Mouse (Mus musculus) liver, embryonic 11.5 days (tissue): ENCODE measurements around the gene Clpp. TPM values are rescaled to one million over a fixed set of nuclear protein-coding genes. Genes with fewer than 3 reads are reported as not detected.
A peak's percentile ranks its signal among the peaks of the same experiment; 100 is the strongest.

Source experiments
- ATAC-seq: fragments of 200-750 bp; cut with Nextera tagmentation; replicated peaks from 2 replicates; pipeline ENCODE4 v1.8.0; 2017; ENCODE audit warnings: moderate number of reproducible peaks, mild to moderate bottlenecking, moderate TSS enrichment, moderate library complexity; ENCODE audit not compliant: low FRiP score
- DNase-seq: peaks from one replicate; pipeline ENCODE4 v3.0.0-alpha.2; 2017; ENCODE audit warnings: low spot score
- H3K27ac ChIP-seq: fragments of 300-500 bp; sonication (generic); 2 replicates; pipeline ENCODE4 v1.5.1; 2014; ENCODE audit warnings: mild to moderate bottlenecking, low read depth, low read length, control low read depth
- H3K27me3 ChIP-seq: fragments of 300-500 bp; sonication (generic); replicated peaks from 2 replicates; pipeline ENCODE4 v1.6.1; 2014; ENCODE audit warnings: low read length, mixed read lengths; ENCODE audit not compliant: control insufficient read depth, insufficient read depth
- H3K36me3 ChIP-seq: fragments of 300-500 bp; sonication (generic); 2 replicates; pipeline ENCODE4 v1.6.1; 2014; ENCODE audit warnings: mild to moderate bottlenecking, low read length, moderate library complexity, mixed read lengths; ENCODE audit not compliant: control insufficient read depth, insufficient read depth
- H3K4me1 ChIP-seq: fragments of 300-500 bp; sonication (generic); replicated peaks from 2 replicates; pipeline ENCODE4 v1.6.1; 2014; ENCODE audit warnings: low read length, mixed read lengths; ENCODE audit not compliant: control insufficient read depth, insufficient read depth
- H3K4me2 ChIP-seq: fragments of 300-500 bp; sonication (generic); 2 replicates; pipeline ENCODE4 v1.6.1; 2014; ENCODE audit warnings: mild to moderate bottlenecking, control low read depth, moderate library complexity
- H3K4me3 ChIP-seq: fragments of 300-500 bp; sonication (generic); 2 replicates; pipeline ENCODE4 v1.5.1; 2014; ENCODE audit warnings: low read depth, low read length, control low read depth
- H3K9ac ChIP-seq: fragments of 300-500 bp; sonication (generic); 2 replicates; pipeline ENCODE4 v1.6.1; 2014; ENCODE audit warnings: low read depth, low read length, control low read depth
- H3K9me3 ChIP-seq: fragments of 300-500 bp; sonication (generic); 2 replicates; pipeline ENCODE4 v1.6.1; 2016; ENCODE audit warnings: low read length, inconsistent platforms, mixed read lengths; ENCODE audit not compliant: control insufficient read depth
- WGBS: fragments of 180-500 bp; shearing (Covaris S2); extraction: QIAGEN DNeasy Blood & Tissue Kit; methylation state at CpG from one replicate; pipeline ENCODE4 v1.1.7; 2014; 5-methylcytosine and 5-hydroxymethylcytosine counted together
- polyA plus RNA-seq: library from polyadenylated mRNA; unstranded; fragments of >200 nt; fragmentation: Nextera tagmentation; extraction: Ambion mirVana; gene quantifications from 2 replicates; pipeline ENCODE4 v1.2.1, GENCODE M21; 2014

The Clpp gene
- polyA plus RNA-seq, 1 experiment from 2014 or later, result 181 TPM

- Histone ChIP-seq H3K27ac (no peak overlapping the region), H3K9ac (peak overlapping the region; percentile 87), H3K4me2 (peak overlapping the region; percentile 79), H3K27me3 (no peaks in the 10 kb centered on the region), H3K4me1 (peaks cover 8% of the 10 kb centered on the region), H3K36me3 (peaks cover 38% of the 10 kb centered on the region), H3K4me3 (peak overlapping the region; percentile 83), H3K9me3 (no peaks in the 10 kb centered on the region)
- WGBS, result 58% methylated on average over 2 of the region's 2 CpGs
- DNase-seq (no peak), ATAC-seq (no peak)
These were observed 861 bp downstream of the Clpp start for GRCm38 (mm10) chr17:56990966-56991365.

- DNase-seq (no peak), ATAC-seq (no peak)
- Histone ChIP-seq H3K27me3 (no peaks in the 10 kb centered on the region), H3K4me3 (no peak overlapping the region), H3K4me2 (no peak overlapping the region), H3K36me3 (peaks cover 47% of the 10 kb centered on the region), H3K4me1 (peaks cover 19% of the 10 kb centered on the region), H3K9ac (no peak overlapping the region), H3K9me3 (no peaks in the 10 kb centered on the region), H3K27ac (no peak overlapping the region)
- 90% methylated on average over 8 of the region's 8 CpGs for WGBS
These were observed 4.9 kb downstream of the Clpp start for GRCm38 (mm10) chr17:56995046-56995445.

- no peaks in the 10 kb centered on the region for H3K9me3 ChIP-seq
- no peak for DNase-seq
- WGBS, result 66% methylated on average over 2 of the region's 2 CpGs
- peaks cover 14% of the 10 kb centered on the region for H3K4me1 ChIP-seq
- H3K27ac ChIP-seq, result no peak overlapping the region
- 0 out of 2 replicates have a peak overlapping the region, but pooled peaks have one; percentile 0 for H3K9ac ChIP-seq
- peaks cover 44% of the 10 kb centered on the region for H3K36me3 ChIP-seq
- no peaks in the 10 kb centered on the region for H3K27me3 ChIP-seq
- peak overlapping the region; percentile 88 for H3K4me2 ChIP-seq
- ATAC-seq, result no peak
- H3K4me3 ChIP-seq, result peak overlapping the region; percentile 84
These were observed 6.4 kb downstream of the Clpp start for GRCm38 (mm10) chr17:56996506-56996905.

GRCm38 (mm10) chr17:56997029-56997667 lies 7.0 kb downstream of the Clpp start, which contains the start of gene Alkbh7:
Gene Alkbh7 (plus strand): TSS chr17:56997339.
- Histone ChIP-seq H3K4me3 (peak within 1 kb of the TSS; percentile 84), H3K36me3 (peaks cover 42% of the 10 kb centered on the region), H3K27ac (peak within 1 kb of the TSS; percentile 48; the same call in 1 of the 2 replicates), H3K4me2 (peak within 1 kb of the TSS; percentile 88), H3K9me3 (no peaks in the 10 kb centered on the region), H3K27me3 (no peaks in the 10 kb centered on the region), H3K4me1 (peaks cover 17% of the 10 kb centered on the region), H3K9ac (peak within 1 kb of the TSS; percentile 73)
- ATAC-seq (peak; percentile 99), DNase-seq (peak; percentile 88)
- under 1% methylated on average over 38 of the region's 38 CpGs for WGBS

GRCm38 (mm10) chr17:56999414-56999813 lies 9.3 kb downstream of the Clpp start:
- no peak for ATAC-seq
- no peaks in the 10 kb centered on the region for H3K27me3 ChIP-seq
- peaks cover 29% of the 10 kb centered on the region for H3K4me1 ChIP-seq
- DNase-seq, result no peak
- 95% methylated on average over 9 of the region's 9 CpGs for WGBS
- no peak overlapping the region for H3K4me2 ChIP-seq
- no peak overlapping the region for H3K9ac ChIP-seq
- no peak overlapping the region for H3K4me3 ChIP-seq
- no peaks in the 10 kb centered on the region for H3K9me3 ChIP-seq
- H3K27ac ChIP-seq, result no peak overlapping the region
- peaks cover 41% of the 10 kb centered on the region for H3K36me3 ChIP-seq

- peaks cover 41% of the 10 kb centered on the region for H3K36me3 ChIP-seq
These were observed 10.0 kb downstream of the Clpp start, which contains the start of gene Pspn for GRCm38 (mm10) chr17:56999968-57000609. Gene Pspn (minus strand): TSS chr17:57000018.

GRCm38 (mm10) chr17:57001228-57001627 lies 11.1 kb downstream of the Clpp start:
- DNase-seq (no peak), ATAC-seq (no peak)
- WGBS, result 50% methylated on average over 8 of the region's 8 CpGs
- H3K4me3 ChIP-seq, result no peak overlapping the region
- H3K27me3 ChIP-seq, result no peaks in the 10 kb centered on the region
- H3K4me1 ChIP-seq, result peaks cover 32% of the 10 kb centered on the region
- H3K4me2 ChIP-seq, result no peak overlapping the region
- no peak overlapping the region for H3K9ac ChIP-seq
- peaks cover 38% of the 10 kb centered on the region for H3K36me3 ChIP-seq
- no peak overlapping the region for H3K27ac ChIP-seq
- no peaks in the 10 kb centered on the region for H3K9me3 ChIP-seq

More at GRCm38 (mm10) chr17:56999968-57000609, 10.0 kb downstream of the Clpp start, which contains the start of gene Pspn:
- Histone ChIP-seq H3K9me3 (no peaks in the 10 kb centered on the region), H3K27ac (no peak within 1 kb of the TSS), H3K9ac (no peak within 1 kb of the TSS), H3K4me2 (no peak within 1 kb of the TSS), H3K4me1 (peaks cover 32% of the 10 kb centered on the region), H3K4me3 (no peak within 1 kb of the TSS), H3K27me3 (no peaks in the 10 kb centered on the region)
- ATAC-seq (no peak), DNase-seq (no peak)
- WGBS, result 91% methylated on average over 9 of the region's 9 CpGs

- no peak overlapping the region for H3K4me3 ChIP-seq
- peaks cover 57% of the 10 kb centered on the region for H3K36me3 ChIP-seq
These were observed 13.9 kb downstream of the Clpp start for GRCm38 (mm10) chr17:57003994-57004393.

More at GRCm38 (mm10) chr17:57003994-57004393, 13.9 kb downstream of the Clpp start:
- Histone ChIP-seq H3K27ac (peak overlapping the region; percentile 47; the same call in 1 of the 2 replicates), H3K27me3 (no peaks in the 10 kb centered on the region), H3K4me2 (peak overlapping the region; percentile 15; the same call in 1 of the 2 replicates), H3K9ac (no peak overlapping the region), H3K9me3 (no peaks in the 10 kb centered on the region), H3K4me1 (peaks cover 21% of the 10 kb centered on the region)
- ATAC-seq, result peak; percentile 85
- DNase-seq, result no peak
- 62% methylated on average over 7 of the region's 7 CpGs for WGBS
